Mouse (Mus musculus) spleen, adult 2 months (tissue): ENCODE measurements around the gene Kcnip3.

ENCODE experiments used
- CTCF ChIP-seq: fragments of 200-500 bp; IDR thresholded peaks from 2 replicates; pipeline ENCODE4 v1.5.1; 2011; ENCODE audit warnings: mild to moderate bottlenecking, inconsistent platforms; ENCODE audit not compliant: insufficient read depth, insufficient read length, insufficient replicate concordance; ENCODE audit errors: extremely low read depth
- POLR2A ChIP-seq: fragments of 200-500 bp; IDR thresholded peaks from 2 replicates; pipeline ENCODE4 v1.6.1; 2011; ENCODE audit warnings: low read depth, low read length, inconsistent platforms

DNA sequence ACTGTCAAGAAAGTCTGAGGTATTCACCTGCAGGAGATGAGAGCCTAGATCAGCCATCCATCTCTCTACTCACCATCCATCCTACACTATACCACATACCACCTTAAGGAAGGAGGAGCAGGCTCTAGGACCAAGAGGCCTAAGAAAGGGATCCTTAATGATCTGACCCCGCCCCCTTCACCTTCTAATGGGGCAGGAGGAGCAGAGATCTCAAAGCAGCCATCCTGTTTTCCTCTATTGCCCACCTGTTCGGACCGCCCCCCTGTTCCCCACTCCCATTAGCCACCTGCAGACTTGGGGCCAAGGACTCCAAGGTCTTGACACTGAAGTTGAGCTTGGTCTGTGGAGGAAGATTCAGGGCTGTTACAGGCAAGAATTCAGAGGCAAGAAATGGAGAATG is 8.5 kb upstream of the Kcnip3 start:
- TF ChIP-seq CTCF: no peak
- no peak for TF ChIP-seq POLR2A
